Mouse (Mus musculus): ENCODE measurements around the gene Lemd1.
A peak's percentile ranks its signal among the peaks of the same experiment; 100 is the strongest.
"Not testable (repeated sequence)": the region's sequence is repeated elsewhere in the genome, so short reads cannot be mapped to it uniquely, and the experiment has no call there.

Gene Lemd1

GRCm38 (mm10) chr1:132237585-132238159, 46.4 kb downstream of the Lemd1 start:
- no peak for DNase-seq (ENCODE audit: extremely low read depth, insufficient read length, low spot score)

- no peak for DNase-seq (ENCODE audit: extremely low read depth, insufficient read length, low spot score)
These were observed 53.8 kb downstream of the Lemd1 start for GRCm38 (mm10) chr1:132245010-132245409.

GRCm38 (mm10) chr1:132246137-132246536, 54.9 kb downstream of the Lemd1 start:
- DNase-seq (ENCODE audit: extremely low read depth, insufficient read length, low spot score), result no peak

- DNase-seq (ENCODE audit: extremely low read depth, insufficient read length, low spot score), result no peak
These were observed 55.4 kb downstream of the Lemd1 start for GRCm38 (mm10) chr1:132246641-132247040.

- peak; percentile 20 for DNase-seq (ENCODE audit: extremely low read depth, insufficient read length, low spot score)
These were observed 63.2 kb downstream of the Lemd1 start for GRCm38 (mm10) chr1:132254467-132254866.

GRCm38 (mm10) chr1:132260331-132260730, 69.1 kb downstream of the Lemd1 start:
- no peak for DNase-seq (ENCODE audit: extremely low read depth, insufficient read length, low spot score)

- DNase-seq (ENCODE audit: extremely low read depth, insufficient read length, low spot score), result no peak
These were observed 69.8 kb downstream of the Lemd1 start for GRCm38 (mm10) chr1:132261058-132261457.

- no peak for DNase-seq (ENCODE audit: extremely low read depth, insufficient read length, low spot score)
These were observed 72.4 kb downstream of the Lemd1 start for GRCm38 (mm10) chr1:132263618-132264017.

GRCm38 (mm10) chr1:132264577-132264976, 73.3 kb downstream of the Lemd1 start:
- no peak for DNase-seq (ENCODE audit: extremely low read depth, insufficient read length, low spot score)

GRCm38 (mm10) chr1:132265211-132265859, 74.1 kb downstream of the Lemd1 start:
- DNase-seq (ENCODE audit: extremely low read depth, insufficient read length, low spot score), result peak; percentile 34

GRCm38 (mm10) chr1:132265936-132266335, 74.7 kb downstream of the Lemd1 start:
- no peak for DNase-seq (ENCODE audit: extremely low read depth, insufficient read length, low spot score)

GRCm38 (mm10) chr1:132266791-132267557, 75.7 kb downstream of the Lemd1 start:
- peak; percentile 37 for DNase-seq (ENCODE audit: extremely low read depth, insufficient read length, low spot score)

GRCm38 (mm10) chr1:132267959-132268358, 76.7 kb downstream of the Lemd1 start:
- no peak for DNase-seq (ENCODE audit: extremely low read depth, insufficient read length, low spot score)

GRCm38 (mm10) chr1:132268418-132269060, 77.3 kb downstream of the Lemd1 start:
- no peak for DNase-seq (ENCODE audit: extremely low read depth, insufficient read length, low spot score)

GRCm38 (mm10) chr1:132271237-132271636, 80.0 kb downstream of the Lemd1 start:
- DNase-seq (ENCODE audit: extremely low read depth, insufficient read length, low spot score), result no peak

- DNase-seq (ENCODE audit: extremely low read depth, insufficient read length, low spot score), result no peak
These were observed 85.5 kb downstream of the Lemd1 start for GRCm38 (mm10) chr1:132276694-132277093.

- DNase-seq (ENCODE audit: extremely low read depth, insufficient read length, low spot score), result no peak
These were observed 85.9 kb downstream of the Lemd1 start for GRCm38 (mm10) chr1:132277124-132277523.

- not testable (repeated sequence) for DNase-seq (ENCODE audit: extremely low read depth, insufficient read length, low spot score)
These were observed 89.4 kb downstream of the Lemd1 start for GRCm38 (mm10) chr1:132280636-132281035.

- DNase-seq (ENCODE audit: extremely low read depth, insufficient read length, low spot score), result no peak
These were observed 90.4 kb downstream of the Lemd1 start for GRCm38 (mm10) chr1:132281523-132282176.

GRCm38 (mm10) chr1:132282177-132282536, 90.9 kb downstream of the Lemd1 start:
- no peak for DNase-seq (ENCODE audit: extremely low read depth, insufficient read length, low spot score)

GRCm38 (mm10) chr1:132283018-132283417, 91.8 kb downstream of the Lemd1 start:
- DNase-seq (ENCODE audit: extremely low read depth, insufficient read length, low spot score), result no peak

Data from 3134 (cell line).